Mouse (Mus musculus): ENCODE measurements around the gene Gm15517.
"Not testable (repeated sequence)": the region's sequence is repeated elsewhere in the genome, so short reads cannot be mapped to it uniquely, and the experiment has no call there.

Gm15517 gene

DNA sequence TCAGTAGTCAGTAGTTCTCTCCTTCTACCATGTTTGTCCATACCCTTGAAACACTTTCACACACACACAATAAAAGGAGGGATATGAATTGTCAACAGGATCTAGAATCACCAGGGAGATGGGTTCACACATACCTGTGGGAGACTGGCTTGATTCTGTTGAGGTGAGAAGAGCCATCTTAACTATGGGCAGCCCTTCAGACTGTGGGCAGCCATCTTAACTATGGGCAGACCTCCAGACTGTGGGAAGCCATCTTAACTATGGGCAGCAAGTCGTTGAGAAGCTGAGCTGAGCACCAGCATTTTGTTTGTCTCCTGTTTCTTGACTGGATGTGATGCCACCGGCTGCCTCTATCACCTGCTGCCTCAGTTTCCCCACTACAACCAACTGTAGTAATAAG, 10.1 kb downstream of the Gm15517 start:
- no peak for DNase-seq

DNA sequence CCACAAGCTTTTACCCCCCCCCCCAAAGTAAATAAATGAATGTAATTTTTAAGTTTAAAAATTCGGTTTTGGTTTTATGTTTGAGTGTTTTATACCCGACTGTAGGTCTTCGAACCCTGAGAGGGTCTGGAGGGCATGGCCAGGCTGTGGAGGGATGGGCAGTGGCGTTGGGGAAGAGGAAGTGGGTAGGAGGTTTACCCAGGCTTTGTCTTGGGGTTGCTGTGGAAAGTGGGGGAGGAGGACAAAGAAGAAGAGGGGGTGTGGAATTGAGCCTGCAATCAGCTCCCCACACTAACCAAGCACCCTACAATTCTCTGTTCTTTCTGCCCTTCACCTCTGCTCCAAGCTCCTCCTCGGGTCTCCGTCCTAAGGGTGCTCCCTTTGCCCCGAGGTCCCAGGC, 11.3 kb downstream of the Gm15517 start:
- DNase-seq, result no peak

DNA sequence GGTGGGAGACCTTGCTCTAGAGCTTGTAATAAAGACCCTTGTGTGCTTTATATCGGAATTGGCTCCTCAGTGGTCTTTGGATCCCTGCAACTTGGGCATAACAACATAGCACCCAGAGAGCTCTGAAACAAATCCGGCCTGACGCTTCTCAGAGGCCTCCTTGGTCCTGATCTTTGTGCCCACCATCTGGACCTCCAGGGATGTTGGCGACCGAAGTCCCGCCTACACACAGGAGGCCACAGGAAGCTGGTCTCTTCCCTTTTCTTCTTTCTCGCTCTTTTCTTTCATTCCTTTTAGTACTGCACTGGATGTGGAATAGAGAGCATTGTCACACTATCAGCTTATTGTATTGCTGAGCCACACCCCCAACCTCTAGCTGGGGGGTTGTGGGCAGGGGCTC, 12.2 kb downstream of the Gm15517 start:
- DNase-seq, result no peak

DNA sequence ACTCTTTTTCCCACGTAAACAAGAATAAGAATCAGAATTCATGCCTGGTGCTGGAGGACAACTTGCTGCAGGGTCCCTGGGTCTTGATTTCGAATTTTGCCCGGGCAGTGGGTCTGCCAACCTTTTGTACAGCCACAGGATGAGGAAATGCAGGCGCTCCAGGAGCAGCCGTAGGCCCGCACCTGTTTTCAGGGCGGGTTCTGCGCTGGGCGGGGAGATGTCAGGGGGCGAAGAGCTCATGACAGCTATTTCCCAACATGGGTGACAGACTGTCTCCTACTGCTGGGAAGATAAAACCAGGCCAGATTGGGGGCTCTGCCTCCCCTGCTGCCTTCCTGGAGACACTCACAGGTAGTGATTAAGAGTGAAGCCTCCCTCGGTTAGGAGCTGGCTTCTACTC, 12.8 kb downstream of the Gm15517 start:
- no peak for DNase-seq

DNA sequence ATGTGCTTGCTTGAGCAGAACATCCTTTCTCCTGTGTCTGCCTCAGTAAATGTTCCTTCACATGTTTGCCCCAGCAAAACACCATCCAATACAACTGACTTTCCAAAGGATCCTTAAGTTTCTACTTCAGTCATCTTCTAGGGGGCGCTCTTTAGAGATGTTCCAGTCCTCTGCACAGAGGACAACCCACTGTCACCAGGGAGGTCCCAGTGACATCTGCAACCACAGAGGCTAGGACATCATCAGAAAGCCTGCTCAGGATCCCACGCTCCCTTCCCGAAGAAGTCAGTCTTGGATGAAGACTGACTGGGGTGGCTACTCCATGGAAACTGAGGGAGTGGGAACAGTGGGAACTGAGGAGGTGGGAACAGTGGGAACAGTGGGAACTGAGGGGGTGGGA, 14.3 kb downstream of the Gm15517 start:
- no peak for DNase-seq

DNA sequence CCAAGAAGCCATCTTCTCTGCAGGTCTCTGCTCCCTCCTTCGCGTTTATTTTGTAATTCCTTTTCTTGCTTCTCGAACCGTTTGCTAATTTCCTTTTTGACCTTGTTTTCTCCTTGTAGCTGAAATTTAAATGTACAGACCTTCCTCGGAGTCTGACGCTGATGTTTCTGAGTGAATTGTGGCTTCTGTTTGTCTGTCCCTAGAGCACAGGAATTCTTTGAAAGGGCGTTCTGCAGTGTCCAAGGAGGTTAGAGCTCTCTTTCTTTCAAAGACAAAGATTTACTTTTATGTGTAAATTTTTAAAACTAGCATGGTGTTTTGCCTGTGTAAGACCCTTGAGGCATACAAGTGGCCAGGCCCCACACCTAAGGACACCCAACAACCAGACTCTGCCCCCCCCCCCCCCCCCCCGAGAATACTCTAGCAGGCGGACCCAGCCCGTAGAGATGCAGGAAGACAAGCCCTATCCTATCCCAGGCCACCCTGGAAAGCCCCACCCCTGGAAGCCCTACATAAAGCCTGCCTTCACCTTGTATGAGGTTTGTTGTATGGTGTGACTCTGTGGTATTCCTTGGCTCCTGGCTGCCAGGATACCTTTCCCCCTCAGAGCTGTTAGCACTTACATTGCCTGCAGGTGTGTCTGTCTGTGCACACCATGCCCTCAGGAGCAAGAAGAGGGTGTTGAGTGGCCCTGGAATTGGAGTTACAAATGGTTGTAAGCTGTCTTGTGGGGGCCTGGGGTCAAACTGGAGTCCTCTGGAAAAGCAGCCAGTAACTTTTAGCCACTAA, 15.4 kb downstream of the Gm15517 start:
- no peak for DNase-seq

DNA sequence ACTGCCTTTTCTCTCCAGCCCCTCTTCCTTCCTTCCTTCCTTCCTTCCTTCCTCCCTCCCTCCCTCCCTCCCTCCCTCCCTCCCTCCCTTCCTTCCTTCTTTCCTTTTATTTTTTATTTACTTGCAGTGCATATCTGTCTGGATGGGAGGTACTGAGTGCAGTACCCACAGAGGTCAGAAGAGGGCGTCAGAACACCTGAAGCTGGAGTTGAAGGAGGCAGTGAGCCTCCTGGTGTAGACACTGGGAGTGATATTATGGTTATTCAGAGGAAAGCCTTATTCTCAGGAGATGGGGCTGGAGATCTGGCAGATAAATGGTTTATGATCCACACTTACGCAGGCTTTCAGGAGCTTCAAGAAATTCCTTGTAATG, 16.0 kb downstream of the Gm15517 start:
- DNase-seq, result peak; percentile 25

DNA sequence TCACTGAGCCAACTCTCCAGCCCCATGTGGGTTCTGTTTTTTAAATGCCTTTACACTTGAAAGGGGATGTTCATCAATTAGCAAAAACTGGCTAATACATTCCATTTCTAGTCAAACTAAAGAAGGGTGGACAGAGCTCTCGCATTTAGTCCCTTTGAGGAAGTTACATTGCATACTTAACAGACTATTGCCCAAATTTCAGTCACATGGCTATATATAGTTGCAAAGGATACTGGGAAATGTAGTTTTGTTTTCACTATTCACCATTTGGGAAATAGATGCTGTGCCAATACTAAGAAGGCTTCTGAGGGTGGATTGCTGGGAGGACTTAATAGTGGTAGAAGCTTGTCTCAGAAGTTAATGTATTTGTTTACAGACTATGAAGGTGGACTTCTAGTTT, 19.7 kb downstream of the Gm15517 start:
- no peak for DNase-seq

DNA sequence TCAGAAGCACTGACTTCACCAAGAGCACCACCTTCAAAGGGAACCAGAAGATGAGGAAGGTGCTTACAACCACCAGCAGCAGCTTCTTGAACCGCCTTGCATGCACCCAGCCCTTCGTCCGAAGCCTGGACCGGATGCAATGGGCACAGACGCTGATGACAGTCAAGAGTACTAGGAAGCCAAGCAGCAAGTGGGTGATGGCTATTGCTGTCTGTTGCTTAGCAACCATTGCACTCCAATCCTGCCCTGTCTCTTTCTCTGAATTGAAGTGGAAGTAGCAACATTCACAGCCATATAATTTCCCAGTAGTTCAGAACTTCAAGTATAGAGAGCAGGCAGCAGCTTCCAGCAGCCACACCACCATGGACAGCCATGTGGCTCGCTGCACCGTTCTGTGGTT, 20.3 kb downstream of the Gm15517 start:
- DNase-seq, result no peak

DNA sequence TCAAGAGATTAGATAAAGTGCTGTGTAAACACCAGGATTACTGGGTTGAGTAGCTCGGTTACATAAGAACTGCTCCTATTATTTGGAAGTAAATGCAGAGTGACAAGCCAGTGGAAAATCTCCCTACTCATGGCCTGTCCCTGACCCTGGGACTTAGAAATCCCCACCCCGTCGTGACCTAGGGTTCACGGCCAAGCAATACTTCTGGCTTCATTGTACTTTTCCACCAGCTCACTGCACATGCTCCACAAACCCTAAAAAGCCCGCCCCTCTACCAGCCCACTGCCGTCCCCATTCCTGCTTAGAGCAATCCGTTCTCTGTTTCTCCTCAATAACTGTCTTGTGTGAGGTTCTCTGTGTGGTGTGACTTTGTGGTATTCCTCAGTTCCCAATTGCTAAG, 26.5 kb downstream of the Gm15517 start:
- DNase-seq, result no peak

DNA sequence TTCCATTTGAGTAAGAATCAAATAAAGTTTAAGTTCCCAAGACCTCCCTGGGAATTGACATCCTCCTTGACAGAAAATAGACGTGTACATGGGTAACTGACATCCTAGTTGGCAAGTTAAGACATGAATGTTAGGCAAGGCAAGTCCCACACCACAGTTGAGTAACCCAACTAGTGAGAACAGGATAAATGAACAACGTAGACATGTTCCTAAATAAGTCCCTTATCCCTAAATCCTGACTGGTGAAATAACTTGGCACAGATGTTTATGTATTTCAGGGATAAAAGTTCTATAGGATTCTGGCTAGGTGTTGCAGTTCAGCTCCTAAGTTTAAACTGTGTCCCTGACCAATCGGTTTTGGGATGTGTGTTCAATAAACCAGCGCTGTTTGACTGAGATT, 29.7 kb downstream of the Gm15517 start:
- no peak for DNase-seq

DNA sequence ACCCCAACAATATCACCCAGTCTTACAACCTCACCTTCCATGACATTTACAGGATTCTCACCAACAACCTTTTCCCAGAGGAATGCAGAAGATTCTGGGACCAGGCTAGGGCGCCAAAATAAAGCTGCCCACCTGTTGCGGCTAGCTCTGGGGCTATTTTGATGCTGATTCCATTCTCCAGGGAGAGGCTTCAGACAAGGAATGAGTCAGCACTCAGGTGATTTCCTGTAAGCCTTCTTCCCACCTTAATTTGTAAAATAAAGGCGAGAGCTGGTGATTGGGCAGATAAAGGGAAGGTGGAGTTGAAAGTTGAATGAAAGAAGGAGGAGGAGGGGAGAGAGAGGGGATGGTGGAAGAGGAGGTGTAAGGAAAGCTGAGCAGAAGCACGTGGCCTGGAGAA, 30.2 kb downstream of the Gm15517 start:
- DNase-seq, result no peak

DNA sequence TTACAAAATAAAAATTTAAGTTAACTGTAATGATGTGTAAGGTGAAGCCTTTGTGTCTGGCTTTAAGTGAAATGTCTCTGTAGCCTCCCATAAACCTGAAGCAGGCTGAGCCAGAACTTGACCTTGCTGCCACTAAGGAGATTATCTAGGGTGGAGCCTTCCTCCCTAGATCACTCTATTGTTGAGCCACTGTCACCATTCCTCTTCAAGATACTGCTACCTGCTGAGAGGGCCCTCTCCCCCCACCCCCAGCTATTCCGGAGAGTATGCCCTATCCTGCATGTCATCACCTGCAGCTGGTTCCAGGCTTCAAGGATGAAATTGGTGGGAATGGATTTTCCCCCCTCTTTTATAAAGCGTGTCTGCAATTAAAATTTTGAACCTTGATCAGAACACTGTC, 36.3 kb downstream of the Gm15517 start:
- DNase-seq, result not testable (repeated sequence)

DNA sequence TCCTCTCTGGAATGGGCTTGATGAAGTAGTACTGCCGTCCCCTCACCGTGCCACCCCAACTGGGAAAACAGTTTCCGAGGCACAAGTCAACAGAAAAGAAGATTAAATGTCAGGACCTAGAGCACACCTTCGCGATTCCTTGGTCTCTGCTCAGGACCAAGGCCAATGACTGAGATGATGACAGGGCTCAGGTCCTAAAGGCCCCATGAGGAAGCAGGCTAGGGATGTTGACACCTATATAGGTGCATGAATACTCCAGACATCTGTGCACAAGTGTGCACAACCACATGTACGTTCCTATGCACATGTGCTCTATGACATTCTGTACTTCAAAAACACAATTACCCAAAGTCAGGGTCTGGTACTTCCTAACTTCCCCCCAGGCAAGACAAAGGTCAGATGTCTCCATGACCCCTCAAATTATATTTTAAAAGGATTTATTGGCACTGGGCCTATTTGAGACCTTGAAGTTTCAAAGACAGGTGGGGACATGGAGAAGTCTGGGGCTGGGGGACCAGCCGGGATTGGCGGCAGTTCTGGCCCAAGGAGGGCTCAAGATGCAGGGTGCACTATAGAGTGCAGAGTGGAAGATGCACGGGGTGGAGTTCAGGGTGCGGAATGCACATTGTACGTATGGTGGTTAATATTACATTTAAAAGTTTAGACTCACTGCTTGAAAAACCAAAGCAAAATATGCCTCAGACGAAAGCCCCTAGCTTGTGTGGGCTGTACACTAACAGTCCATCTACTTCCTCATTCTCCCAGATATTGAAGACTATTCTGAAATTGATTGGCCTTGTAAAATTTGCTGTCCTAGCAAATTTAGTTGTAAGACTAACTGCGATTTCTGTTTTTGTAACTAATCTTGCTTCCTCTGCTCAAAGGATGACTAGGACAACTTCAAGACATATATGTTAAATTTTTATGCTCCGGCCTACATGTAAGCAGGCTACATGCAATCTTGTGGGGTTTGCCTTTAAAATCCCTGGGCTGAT, 42.4 kb downstream of the Gm15517 start:
- DNase-seq, result no peak

DNA sequence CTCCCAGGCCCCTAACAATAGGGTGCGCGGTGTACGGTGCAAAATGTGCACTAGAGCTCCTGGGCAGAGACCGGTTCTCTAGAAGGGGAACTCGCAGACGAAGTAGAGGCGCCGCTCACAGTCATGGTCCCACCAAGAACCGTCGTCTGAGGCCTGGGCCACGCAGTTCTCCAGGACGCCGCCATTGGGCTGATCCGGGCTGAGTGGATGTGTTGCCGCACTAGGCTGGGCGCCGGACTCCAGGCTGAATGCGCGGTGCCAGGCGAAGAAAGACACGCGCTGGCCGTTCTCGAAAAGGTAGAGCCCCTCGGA, 43.2 kb downstream of the Gm15517 start:
- no peak for DNase-seq

DNA sequence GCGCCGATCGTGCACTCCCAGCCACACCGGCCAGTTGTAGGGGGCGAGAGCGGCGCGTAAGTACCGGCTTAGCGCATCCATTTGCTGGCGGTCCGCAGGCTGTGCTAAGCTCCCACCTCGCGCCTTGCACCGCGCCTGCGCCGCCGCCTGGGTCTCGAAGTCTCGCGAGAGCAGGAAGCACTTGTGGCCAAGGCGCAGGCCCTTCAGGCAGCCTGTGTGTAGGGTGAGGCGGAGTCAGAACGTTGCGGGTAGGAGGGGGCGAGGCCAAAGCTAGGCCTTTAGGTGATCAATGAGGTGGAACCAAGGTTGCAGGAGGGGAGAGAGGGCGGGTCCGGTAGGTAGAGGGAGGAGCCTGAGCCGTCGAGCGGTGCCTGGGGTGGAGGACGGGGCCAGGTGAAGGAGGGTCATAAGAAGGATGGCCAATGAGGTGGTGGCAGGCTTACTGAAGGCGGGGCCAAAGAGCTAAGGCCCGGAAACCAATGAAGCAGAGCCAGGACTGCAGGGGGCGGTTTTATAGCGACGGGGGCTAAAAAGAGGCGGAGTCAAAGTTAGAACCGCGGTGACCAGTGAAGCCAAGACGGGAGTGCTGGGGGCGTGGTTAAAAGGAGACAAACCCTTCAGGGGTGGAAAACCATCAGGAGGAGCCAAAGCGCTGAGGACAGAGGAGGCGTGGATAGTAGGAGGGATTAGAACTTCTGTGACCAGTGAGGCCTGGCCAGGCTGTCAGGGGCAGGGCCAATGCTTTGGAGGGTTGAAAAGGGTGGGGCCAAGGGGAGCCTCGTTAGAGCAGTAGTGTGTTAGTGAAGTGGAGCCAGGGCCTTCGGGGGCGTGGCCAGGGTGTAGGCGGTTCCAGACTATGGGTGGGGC, 43.8 kb downstream of the Gm15517 start:
- DNase-seq, result peak; percentile 94

DNA sequence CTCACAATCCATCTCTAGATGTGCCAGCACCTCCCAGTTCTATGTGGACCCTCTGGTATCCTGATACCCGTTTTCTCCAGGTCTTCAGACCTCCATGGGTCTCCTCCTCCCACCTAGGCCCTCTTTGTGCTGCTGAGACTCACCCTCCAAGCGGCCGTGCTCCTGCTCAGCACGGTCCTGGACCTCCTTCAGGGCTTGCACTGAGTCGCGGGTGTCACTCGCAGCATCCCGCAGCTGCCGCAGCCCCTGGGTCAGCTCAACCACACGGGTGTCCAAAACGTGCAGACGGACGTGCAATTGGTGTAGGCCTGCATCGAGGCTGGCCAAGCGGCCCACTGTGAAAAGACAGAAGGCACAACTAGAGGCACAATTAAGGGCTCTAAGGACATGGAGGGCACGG, 44.4 kb downstream of the Gm15517 start:
- DNase-seq, result no peak

DNA sequence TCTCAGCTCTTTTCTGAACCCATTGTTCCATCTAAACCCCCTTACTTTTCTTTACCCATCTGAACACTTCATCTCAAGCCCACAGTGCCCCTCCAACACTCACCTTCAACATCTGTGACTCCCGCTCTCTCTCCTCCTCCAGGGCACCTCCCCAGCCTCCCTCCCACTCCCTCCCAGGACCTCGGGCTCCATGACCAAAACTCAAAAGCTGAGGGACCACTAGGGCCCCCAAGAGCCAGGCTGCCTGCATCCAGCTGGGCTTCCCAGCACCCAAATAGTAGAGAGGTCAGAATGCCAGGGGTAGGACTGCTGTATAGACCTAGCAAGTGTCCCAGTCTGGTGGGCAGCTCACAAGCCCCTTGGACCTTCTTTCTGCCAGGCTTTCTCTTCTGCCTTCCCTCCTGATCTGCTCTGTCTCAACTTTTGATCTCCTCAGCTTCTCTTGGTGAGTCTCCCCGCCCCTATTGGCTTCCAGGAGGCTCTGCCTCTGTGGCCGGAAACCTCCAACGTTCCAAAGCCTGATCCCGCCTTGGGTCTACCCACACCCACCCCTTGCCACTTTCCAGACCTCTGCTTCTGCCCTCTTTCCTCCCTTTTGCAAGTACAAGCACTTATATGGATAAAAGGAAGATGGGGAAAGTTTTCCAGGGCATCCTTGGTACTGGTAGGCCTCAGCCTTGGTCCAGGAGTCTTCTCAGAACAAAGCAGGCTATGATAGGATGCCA, 45.4 kb downstream of the Gm15517 start, which contains the start of gene Clec11a:
Gene Clec11a (minus strand): TSS at position 387 of the 725 bp plus-strand sequence.
- no peak for DNase-seq

DNA sequence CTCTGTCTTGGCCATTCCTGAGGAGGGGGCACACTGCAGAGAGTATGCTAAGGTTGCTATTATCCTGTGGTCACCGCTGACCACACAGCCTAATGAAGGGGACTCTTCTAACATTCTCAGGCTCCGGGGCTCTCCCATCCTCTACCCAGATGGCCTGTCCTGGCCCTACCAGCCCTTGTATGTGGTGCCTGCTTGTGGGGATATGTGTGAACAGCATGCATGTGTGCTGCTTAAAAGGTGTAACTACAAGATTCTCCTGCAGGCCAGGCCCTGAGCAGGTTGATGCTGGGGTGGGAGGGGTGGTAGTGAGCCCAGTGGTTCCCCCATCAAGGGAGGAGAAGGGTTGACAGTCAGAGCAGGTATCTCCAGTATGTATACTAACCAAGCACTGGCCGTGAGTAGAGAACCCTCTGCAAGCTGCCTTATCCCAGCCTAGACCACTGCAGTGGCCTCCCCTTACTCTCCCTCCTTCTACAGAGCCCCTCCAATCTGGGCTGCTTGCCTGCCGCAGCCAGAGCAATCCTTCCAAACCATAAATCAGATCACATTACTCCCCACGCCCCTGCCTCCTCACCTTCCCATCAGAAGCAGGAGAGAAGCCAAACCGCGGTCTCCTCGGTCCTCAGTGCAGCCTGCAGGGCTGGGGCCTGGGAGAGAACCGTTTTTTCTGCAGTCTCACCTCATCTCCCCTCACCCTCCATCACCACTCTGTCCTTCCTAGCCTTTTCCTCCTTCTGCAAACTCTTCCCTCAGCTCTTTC, 46.2 kb downstream of the Gm15517 start:
- DNase-seq, result no peak

DNA sequence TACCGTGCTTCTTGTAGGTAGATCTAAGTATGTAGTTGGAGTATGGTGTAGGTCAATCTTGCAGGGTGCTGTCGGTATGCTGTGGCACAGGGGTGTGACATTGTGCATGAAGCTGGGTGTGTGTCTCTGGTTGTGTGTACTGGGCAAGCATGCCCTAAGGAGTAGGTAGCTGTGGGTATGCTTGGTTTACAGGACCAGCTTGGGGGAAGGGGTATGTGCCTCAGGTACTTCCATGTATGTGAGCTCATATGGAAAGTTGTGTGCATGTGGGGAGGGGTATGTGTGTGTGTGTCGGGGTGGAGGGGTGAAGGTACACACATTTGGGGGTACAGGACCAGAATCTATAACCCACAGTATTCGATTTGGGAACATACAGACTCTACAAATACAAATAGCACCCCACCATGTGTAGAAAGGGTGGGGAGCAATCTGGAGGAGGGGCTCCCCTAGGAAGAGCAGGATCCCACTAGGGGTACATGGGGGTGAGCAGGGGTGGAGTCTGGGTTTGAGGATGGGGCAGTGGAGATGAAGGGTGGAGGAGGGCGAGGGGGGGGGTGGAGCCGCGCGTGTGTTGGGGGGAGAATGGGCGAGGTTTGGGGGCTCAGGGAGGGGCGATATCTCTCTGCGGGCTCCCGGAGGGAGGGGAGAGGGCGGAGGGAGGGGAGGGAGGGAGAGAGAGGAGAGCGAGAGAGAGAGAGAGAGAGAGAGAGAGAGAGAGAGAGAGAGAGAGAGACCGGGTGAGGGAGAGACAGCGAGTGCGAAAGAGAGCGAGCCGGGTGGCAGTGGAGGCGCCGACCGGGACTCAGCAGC, 48.4 kb downstream of the Gm15517 start, which contains the start of gene Shank1:
Gene Shank1 (plus strand): TSS at position 779 of the 810 bp plus-strand sequence.
- no peak for DNase-seq

Measured in thymus, postnatal 25 days (tissue).